Mouse (Mus musculus): ENCODE measurements around the gene Fads2. TPM values are rescaled to one million over a fixed set of nuclear protein-coding genes. Genes with fewer than 3 reads are reported as not detected.

The Fads2 gene
- total RNA-seq, 2 experiments from 2014 or later: 1.7 to 4.1 TPM

DNA sequence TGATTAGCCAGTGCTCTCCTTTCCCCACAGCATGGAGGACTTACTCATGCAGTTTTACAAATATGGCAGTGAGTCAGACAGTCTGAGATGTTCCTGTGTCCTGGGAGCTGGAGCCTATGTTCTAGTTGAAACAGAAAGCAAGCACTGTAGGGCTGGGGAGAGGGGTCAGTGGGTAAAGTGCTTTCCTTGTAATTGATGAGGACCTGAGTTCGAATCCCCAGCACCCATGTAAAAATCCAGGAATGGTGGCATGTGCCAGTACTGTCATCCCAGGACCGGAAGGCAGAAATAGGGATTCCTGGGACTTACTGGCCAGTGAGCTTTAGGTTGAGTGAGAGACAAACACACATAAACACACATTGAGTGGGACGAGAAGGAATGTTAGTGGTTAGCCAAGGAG is 44.9 kb downstream of the Fads2 start:
- no peak for TF ChIP-seq CTCF (IDR thresholded peaks at IDR 0.05)
- DNase-seq: no peak
- intact Hi-C loops (cut with DNase I): no loop called here
- H3K27ac ChIP-seq: no peak overlapping the region
- H3K4me3 ChIP-seq: no peak overlapping the region

DNA sequence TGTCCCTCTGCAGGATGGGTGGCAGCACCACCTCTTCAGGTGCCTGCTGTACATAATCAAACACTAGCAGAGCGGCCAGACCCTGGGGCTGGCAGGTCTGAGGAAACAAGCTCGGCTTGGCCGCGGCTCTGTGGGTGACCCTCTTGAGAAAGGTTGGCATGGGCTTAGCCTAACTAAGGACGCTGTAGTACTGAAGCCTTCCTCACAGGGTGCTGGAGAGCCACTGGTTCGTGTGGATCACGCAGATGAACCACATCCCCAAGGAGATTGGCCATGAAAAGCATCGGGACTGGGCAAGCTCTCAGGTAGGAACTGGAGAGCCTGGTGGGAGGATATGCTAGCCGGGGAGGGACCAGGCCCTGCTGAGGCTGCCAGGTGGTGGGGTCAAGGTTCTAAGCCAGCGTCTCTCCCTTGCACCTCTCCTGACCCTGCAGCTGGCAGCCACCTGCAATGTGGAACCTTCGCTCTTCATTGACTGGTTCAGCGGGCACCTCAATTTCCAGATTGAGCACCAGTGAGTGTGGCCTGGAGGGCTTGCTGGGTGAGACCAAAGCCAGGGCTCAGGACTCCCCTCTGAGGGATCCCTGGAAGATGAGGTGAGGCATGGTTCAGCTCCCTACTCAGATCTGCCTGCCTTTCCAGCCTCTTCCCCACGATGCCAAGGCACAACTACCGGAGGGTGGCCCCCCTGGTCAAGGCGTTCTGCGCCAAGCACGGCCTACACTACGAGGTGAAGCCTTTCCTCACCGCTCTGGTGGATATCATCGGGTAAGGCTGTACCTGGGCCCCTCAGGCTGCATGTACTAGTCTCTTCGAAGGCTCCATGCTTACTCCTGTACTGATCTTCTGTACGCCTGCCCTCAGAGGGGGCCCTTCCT is 45.5 kb downstream of the Fads2 start:
- intact Hi-C loops (cut with DNase I): no loop called here
- H3K4me3 ChIP-seq: no peak overlapping the region
- TF ChIP-seq CTCF (IDR thresholded peaks at IDR 0.05): no peak
- H3K27ac ChIP-seq: no peak overlapping the region
- DNase-seq: no peak

- DNase-seq: no peak
- intact Hi-C loops (cut with DNase I): no loop called here
- H3K4me3 ChIP-seq: no peak overlapping the region
- no peak overlapping the region for H3K27ac ChIP-seq
- no peak for TF ChIP-seq CTCF (IDR thresholded peaks at IDR 0.05)
Measured at GRCm38 (mm10) chr19:10055261-10055660, 46.3 kb downstream of the Fads2 start.

- Histone ChIP-seq H3K27ac (no peak overlapping the region), H3K4me3 (no peak overlapping the region)
- intact Hi-C loops (cut with DNase I): no loop called here
- no peak for DNase-seq
- TF ChIP-seq CTCF (IDR thresholded peaks at IDR 0.05): no peak
Measured at GRCm38 (mm10) chr19:10054361-10055075, 47.0 kb downstream of the Fads2 start.

GRCm38 (mm10) chr19:10053692-10054260 is 47.8 kb downstream of the Fads2 start:
- intact Hi-C loops (cut with DNase I): no loop called here
- no peak for DNase-seq
- Histone ChIP-seq H3K4me3 (no peak overlapping the region), H3K27ac (no peak overlapping the region)
- no peak for TF ChIP-seq CTCF (IDR thresholded peaks at IDR 0.05)

DNA sequence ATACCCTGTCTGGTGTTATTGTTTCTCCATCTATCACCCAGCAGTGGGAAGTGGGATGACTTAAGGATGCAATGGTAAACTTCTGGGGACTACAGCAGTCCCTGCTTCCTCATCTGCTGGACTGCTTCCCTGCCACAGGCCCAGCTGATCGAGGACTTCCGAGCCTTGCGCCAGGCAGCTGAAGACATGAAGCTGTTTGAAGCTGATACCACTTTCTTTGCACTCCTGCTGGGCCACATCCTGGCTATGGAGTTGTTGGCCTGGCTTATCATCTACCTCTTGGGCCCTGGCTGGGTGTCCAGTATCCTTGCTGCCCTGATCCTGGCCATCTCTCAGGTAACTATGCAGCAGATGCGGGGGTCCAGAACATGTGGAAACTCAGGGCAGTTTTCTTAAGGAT is 48.8 kb downstream of the Fads2 start:
- H3K4me3 ChIP-seq: no peak overlapping the region
- no peak for TF ChIP-seq CTCF (IDR thresholded peaks at IDR 0.05)
- intact Hi-C loops (cut with DNase I): no loop called here
- H3K27ac ChIP-seq: no peak overlapping the region
- no peak for DNase-seq

GRCm38 (mm10) chr19:10050438-10050837 is 51.1 kb downstream of the Fads2 start:
- no peak for DNase-seq
- Histone ChIP-seq H3K27ac (peak overlapping the region; percentile 53), H3K4me3 (no peak overlapping the region)
- TF ChIP-seq CTCF (IDR thresholded peaks at IDR 0.05): no peak
- intact Hi-C loops (cut with DNase I): no loop called here

DNA sequence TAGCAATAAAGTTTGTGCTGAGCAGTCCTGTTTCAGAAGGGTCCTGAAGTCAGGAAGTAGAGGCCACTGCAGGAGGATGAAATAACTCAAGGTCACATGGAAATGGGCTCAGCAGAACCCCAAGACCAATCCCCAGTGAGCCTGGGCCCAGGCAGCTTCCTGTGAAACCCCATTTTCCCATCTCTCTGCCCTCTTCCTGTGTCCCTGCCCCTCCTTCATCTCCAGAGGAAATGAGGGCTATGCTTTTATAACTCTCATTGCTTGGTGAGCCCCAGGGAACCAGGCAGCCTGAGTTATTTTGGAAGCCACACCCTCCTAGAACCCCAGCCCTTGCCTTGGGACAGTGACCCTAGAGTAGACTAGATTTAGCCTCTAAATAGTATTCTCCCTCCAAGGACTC is 52.0 kb downstream of the Fads2 start:
- no peak for DNase-seq
- no peak overlapping the region for H3K4me3 ChIP-seq
- peak overlapping the region; percentile 43 for H3K27ac ChIP-seq
- TF ChIP-seq CTCF (IDR thresholded peaks at IDR 0.05): no peak
- intact Hi-C loops (cut with DNase I): no loop called here

GRCm38 (mm10) chr19:10046983-10047382 is 54.6 kb downstream of the Fads2 start:
- Histone ChIP-seq H3K4me3 (no peak overlapping the region), H3K27ac (peak overlapping the region; percentile 49)
- DNase-seq: no peak
- TF ChIP-seq CTCF (IDR thresholded peaks at IDR 0.05): no peak
- intact Hi-C loops (cut with DNase I): no loop called here

- no peak for TF ChIP-seq CTCF (IDR thresholded peaks at IDR 0.05)
- H3K4me3 ChIP-seq: no peak overlapping the region
- DNase-seq: no peak
- peak overlapping the region; percentile 49 for H3K27ac ChIP-seq
- intact Hi-C loops (cut with DNase I): no loop called here
Measured at GRCm38 (mm10) chr19:10046346-10046745, 55.2 kb downstream of the Fads2 start.

DNA sequence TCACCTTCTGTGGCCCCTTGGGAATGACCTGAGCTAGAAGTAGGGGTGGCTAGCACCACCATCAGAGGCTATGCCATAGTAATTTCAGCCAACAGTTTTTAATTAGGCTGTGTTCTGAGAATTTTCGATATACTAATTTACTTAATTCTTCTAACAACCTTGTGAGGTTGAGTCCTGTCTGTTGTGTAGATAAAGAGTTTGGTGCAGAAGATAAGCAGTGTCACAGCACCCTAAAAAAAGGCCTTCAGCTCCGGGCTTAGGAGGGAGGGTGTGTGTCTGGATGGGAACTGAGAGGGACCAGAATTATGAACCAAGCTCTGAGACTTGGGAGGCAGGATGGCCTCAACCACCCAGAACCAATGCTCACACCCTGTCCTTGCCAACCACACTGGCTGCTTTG is 55.8 kb downstream of the Fads2 start:
- no peak for TF ChIP-seq CTCF (IDR thresholded peaks at IDR 0.05)
- H3K4me3 ChIP-seq: no peak overlapping the region
- H3K27ac ChIP-seq: peak overlapping the region; percentile 49; the same call in 1 of the 2 replicates
- no peak for DNase-seq
- intact Hi-C loops (cut with DNase I): no loop called here

GRCm38 (mm10) chr19:10043643-10044042 is 57.9 kb downstream of the Fads2 start:
- no peak for TF ChIP-seq CTCF (IDR thresholded peaks at IDR 0.05)
- intact Hi-C loops (cut with DNase I): no loop called here
- peak; percentile 57 for DNase-seq

GRCm38 (mm10) chr19:10042816-10043215 is 58.7 kb downstream of the Fads2 start:
- TF ChIP-seq CTCF (IDR thresholded peaks at IDR 0.05): no peak
- Histone ChIP-seq H3K27ac (peak overlapping the region; percentile 88), H3K4me3 (peak overlapping the region; percentile 93)
- DNase-seq: no peak
- intact Hi-C loops (cut with DNase I): no loop called here

More at GRCm38 (mm10) chr19:10043643-10044042, 57.9 kb downstream of the Fads2 start:
- Histone ChIP-seq H3K27ac (peak overlapping the region; percentile 88), H3K4me3 (peak overlapping the region; percentile 93)

Data from gastrocnemius, adult 2 months (tissue).